Mouse (Mus musculus) heart, embryonic 10.5 days (tissue): ENCODE measurements around the gene Tpst1. TPM values are rescaled to one million over a fixed set of nuclear protein-coding genes. Genes with fewer than 3 reads are reported as not detected.
A peak's percentile ranks its signal among the peaks of the same experiment; 100 is the strongest.

Experiments used
- DNase-seq: peaks from one replicate; pipeline ENCODE4 v3.0.0-alpha.2; 2017; ENCODE audit warnings: low spot score
- H3K27ac ChIP-seq: fragments of 300-500 bp; sonication (generic); 2 replicates; pipeline ENCODE4 v1.5.1; 2016; ENCODE audit warnings: mild to moderate bottlenecking
- H3K27me3 ChIP-seq: fragments of 300-500 bp; sonication (generic); 2 replicates; pipeline ENCODE4 v1.6.1; 2016; ENCODE audit warnings: mild to moderate bottlenecking; ENCODE audit not compliant: poor library complexity, insufficient read depth, severe bottlenecking
- H3K36me3 ChIP-seq: fragments of 300-500 bp; sonication (generic); 2 replicates; pipeline ENCODE4 v1.6.1; 2016; ENCODE audit warnings: mild to moderate bottlenecking, moderate library complexity
- H3K4me1 ChIP-seq: fragments of 300-500 bp; sonication (generic); 2 replicates; pipeline ENCODE4 v1.6.1; 2016; ENCODE audit warnings: mild to moderate bottlenecking
- H3K4me3 ChIP-seq: fragments of 300-500 bp; sonication (generic); 2 replicates; pipeline ENCODE4 v1.5.1; 2016; ENCODE audit warnings: mild to moderate bottlenecking, moderate library complexity
- H3K9me3 ChIP-seq: fragments of 300-500 bp; sonication (generic); 2 replicates; pipeline ENCODE4 v1.6.1; 2016; ENCODE audit warnings: mild to moderate bottlenecking, moderate library complexity
- WGBS: fragments of 180-500 bp; shearing (Covaris S2); methylation state at CpG from one replicate; pipeline ENCODE4 v1.1.7; 2016; 5-methylcytosine and 5-hydroxymethylcytosine counted together
- polyA plus RNA-seq: library from polyadenylated mRNA; unstranded; fragments of >200 nt; fragmentation: Nextera tagmentation; extraction: Ambion mirVana; gene quantifications from 2 replicates; pipeline ENCODE4 v1.2.1, GENCODE M21; 2016

The Tpst1 gene
- polyA plus RNA-seq, 1 experiment from 2014 or later: 44.6 TPM

DNA sequence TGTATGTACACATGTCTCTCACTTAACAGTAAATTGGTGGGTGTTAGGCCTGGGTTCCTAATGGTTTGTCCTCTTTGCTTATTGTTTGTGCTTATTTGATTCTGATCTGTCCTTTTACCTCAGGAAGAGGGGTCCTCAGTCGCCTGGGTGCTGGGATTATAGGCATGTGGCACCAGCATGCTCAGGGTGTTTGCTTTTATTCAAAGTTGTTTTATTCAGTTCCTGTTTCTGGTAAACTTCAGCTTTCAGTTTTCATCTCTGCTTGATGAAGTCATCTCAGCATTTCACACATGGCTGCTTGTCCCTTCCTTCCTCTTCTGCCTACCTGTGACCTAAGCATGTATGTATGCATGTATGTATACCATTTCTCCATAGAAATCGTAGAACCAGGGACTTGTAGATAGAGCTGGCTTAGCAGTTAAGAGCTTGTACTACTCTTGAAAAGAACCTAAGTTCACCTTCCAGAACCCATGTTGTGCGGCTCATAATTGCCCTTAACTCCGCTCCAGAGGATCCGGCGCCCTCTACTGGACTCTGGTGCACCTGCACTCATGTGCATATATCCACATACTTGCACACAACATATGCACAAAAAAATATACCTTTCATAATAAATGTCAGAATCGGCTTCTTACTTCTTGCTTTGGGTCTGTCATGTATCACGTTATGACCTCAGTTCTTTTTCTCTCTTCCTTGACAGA, 8.2 kb downstream of the Tpst1 start:
- 95% methylated on average over 8 of the region's 8 CpGs for WGBS
- peaks cover 20% of the 10 kb centered on the region; the same call in 1 of the 2 replicates for H3K27me3 ChIP-seq
- peaks cover 11% of the 10 kb centered on the region for H3K4me1 ChIP-seq
- no peak overlapping the region for H3K27ac ChIP-seq
- peak; percentile 67 for DNase-seq
- no peak overlapping the region for H3K4me3 ChIP-seq
- no peaks in the 10 kb centered on the region for H3K9me3 ChIP-seq
- peaks cover 17% of the 10 kb centered on the region for H3K36me3 ChIP-seq

DNA sequence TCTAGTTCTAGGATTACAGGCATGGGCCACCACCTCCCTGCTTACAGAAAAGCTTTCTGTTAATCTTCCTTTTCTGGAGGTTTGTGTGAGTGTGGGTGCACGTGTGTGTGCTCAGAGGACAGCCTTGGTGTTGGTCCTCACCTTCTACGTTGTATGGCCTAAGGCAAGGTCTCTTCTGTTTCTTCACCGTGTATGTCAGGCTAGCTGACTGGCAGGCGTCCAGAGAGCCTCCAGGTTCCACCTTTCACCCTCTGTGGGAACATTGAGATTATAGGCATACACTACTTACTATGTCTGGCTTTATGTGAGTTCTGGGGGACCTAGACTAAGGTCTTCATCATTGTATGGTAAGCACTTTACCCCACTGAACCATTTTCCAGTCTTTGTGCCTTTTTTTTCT, 9.3 kb downstream of the Tpst1 start:
- H3K9me3 ChIP-seq: no peaks in the 10 kb centered on the region
- no peak for DNase-seq
- H3K36me3 ChIP-seq: peaks cover 17% of the 10 kb centered on the region
- H3K27ac ChIP-seq: no peak overlapping the region
- H3K27me3 ChIP-seq: peaks cover 10% of the 10 kb centered on the region; the same call in 1 of the 2 replicates
- peaks cover 11% of the 10 kb centered on the region for H3K4me1 ChIP-seq
- 81% methylated on average over 4 of the region's 4 CpGs for WGBS
- no peak overlapping the region for H3K4me3 ChIP-seq

DNA sequence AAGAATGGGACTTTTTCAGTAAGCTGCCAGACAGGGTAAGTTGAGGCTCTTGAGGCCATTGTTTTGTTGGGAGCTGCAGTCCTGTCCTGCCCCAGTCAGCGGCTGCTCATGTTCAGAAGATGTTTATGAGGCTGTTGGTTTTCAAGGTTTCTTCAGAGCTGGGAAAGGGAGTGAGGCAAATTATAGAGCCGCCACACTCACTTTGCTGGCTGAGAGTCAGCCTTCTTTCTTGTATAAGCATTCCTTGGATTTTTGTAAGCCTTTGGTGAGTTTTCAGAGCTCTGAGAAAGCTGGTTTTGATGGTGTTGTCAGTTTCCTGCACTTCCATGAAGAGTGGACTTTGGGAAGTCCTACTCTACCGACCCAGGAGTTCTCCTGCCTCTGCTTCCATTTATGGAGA, 11.1 kb downstream of the Tpst1 start:
- WGBS: 86% methylated on average over 3 of the region's 3 CpGs
- no peak for DNase-seq
- Histone ChIP-seq H3K36me3 (peaks cover 19% of the 10 kb centered on the region), H3K4me3 (no peak overlapping the region), H3K9me3 (no peaks in the 10 kb centered on the region), H3K27me3 (no peaks in the 10 kb centered on the region), H3K4me1 (peaks cover 8% of the 10 kb centered on the region), H3K27ac (no peak overlapping the region)

DNA sequence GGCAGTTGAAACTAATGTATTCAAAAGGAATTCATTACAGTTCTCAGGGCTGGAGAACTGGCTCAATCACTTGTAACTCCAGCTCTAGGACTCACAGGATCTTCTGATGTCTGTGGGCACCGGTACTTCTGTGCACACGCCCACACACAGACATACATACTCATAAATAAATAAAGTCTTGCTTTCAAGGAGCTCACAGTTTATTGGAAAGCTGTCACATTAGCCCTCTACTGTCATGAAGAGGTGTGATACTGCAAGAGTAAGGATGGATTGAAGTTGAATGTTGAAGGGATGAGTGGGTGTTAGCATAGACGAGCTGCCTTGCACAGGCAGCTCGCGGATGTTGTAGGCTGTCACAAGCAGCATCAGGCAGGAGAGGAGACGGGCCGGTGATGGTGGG, 14.9 kb downstream of the Tpst1 start:
- Histone ChIP-seq H3K4me1 (peaks cover 6% of the 10 kb centered on the region; the same call in 1 of the 2 replicates), H3K27me3 (no peaks in the 10 kb centered on the region; the same call in 1 of the 2 replicates), H3K4me3 (no peak overlapping the region), H3K36me3 (peaks cover 12% of the 10 kb centered on the region; the same call in 1 of the 2 replicates), H3K9me3 (no peaks in the 10 kb centered on the region), H3K27ac (no peak overlapping the region)
- WGBS: 85% methylated on average over 7 of the region's 7 CpGs
- no peak for DNase-seq

DNA sequence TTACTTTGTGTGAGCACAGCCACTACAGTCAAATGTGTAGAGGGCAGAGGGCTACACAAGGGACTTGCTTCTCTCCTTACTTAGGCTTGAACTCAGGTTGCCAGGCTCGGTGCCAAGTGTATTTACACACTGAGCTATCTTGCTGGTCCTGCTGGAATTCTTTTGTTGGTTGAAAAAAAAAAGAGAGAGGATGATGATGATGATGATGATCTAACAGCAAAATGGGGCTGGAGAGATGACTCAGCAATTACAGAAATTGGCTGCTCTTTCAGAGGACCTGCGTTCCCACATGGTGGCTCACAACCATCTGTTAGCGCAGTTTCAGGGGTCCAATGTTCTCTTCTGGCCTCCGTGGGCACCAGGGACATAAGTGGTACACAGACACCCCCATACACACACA, 15.5 kb downstream of the Tpst1 start:
- peaks cover 12% of the 10 kb centered on the region; the same call in 1 of the 2 replicates for H3K36me3 ChIP-seq
- peaks cover 6% of the 10 kb centered on the region; the same call in 1 of the 2 replicates for H3K4me1 ChIP-seq
- no peaks in the 10 kb centered on the region; the same call in 1 of the 2 replicates for H3K27me3 ChIP-seq
- H3K27ac ChIP-seq: no peak overlapping the region
- WGBS: 89% methylated on average over 4 of the region's 4 CpGs
- DNase-seq: no peak
- H3K4me3 ChIP-seq: no peak overlapping the region
- H3K9me3 ChIP-seq: no peaks in the 10 kb centered on the region

DNA sequence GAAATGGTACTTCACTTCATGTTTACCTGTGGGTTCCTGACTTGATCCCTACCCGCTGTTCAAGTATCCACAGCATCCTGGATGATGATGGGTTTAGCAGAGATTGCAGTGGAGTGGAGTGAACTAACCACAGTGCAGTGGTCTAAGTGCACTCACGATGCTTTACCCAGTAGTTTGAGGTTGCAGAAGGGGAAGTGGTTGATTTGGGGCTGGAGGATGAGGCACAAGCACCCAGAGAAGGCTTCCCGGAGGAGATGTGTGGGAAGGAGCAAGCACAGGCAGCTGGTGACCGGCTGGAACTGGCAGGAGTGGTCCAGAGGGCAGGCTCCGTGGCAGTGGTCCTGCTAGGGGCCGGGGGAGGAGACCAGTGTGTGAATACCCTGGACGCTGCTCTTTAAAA, 16.1 kb downstream of the Tpst1 start:
- Histone ChIP-seq H3K4me3 (no peak overlapping the region), H3K36me3 (peaks cover 12% of the 10 kb centered on the region; the same call in 1 of the 2 replicates), H3K27me3 (no peaks in the 10 kb centered on the region; the same call in 1 of the 2 replicates), H3K9me3 (no peaks in the 10 kb centered on the region), H3K27ac (no peak overlapping the region), H3K4me1 (peaks cover 6% of the 10 kb centered on the region; the same call in 1 of the 2 replicates)
- WGBS: 76% methylated on average over 7 of the region's 7 CpGs
- no peak for DNase-seq

DNA sequence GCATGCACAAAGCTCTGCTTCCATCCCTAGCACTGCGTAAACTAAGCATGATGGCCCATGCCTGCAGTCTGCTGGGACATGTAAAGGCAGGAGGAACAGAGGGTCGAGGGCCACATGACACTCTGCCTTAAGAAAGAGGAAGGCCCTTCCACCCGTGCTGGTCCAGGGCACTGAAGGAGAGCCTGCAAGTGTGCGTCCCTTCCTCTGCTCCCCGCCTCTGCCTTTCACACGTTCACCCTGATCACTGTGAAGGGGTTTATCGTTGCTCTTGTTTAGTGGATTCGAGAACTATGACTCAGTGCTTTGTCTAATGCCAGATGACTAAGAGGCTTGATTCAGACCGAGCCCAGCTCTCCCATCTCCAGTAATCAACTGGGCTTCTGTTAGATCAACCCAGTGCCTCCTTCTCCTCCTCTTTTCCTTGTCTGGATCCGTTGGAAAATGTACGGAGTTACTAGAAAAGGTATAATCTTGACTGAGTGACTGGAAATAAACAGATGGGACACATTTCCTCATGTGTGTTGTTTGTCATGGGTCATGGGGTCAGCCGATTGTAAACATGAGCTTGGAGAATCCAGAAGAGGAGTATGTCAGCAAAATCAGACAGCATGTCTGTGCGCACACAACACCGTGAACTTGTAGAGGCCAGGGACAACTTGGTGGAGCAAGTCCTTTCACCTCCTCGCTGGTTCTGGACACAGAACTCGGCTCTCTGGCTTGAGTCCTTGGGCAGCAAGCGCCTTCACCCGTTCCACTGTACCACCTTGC, 16.7 kb downstream of the Tpst1 start:
- no peak overlapping the region for H3K4me3 ChIP-seq
- 80% methylated on average over 18 of the region's 18 CpGs for WGBS
- peaks cover 6% of the 10 kb centered on the region; the same call in 1 of the 2 replicates for H3K4me1 ChIP-seq
- no peak overlapping the region for H3K27ac ChIP-seq
- DNase-seq: peak; percentile 53
- no peaks in the 10 kb centered on the region; the same call in 1 of the 2 replicates for H3K27me3 ChIP-seq
- peaks cover 12% of the 10 kb centered on the region; the same call in 1 of the 2 replicates for H3K36me3 ChIP-seq
- H3K9me3 ChIP-seq: no peaks in the 10 kb centered on the region

DNA sequence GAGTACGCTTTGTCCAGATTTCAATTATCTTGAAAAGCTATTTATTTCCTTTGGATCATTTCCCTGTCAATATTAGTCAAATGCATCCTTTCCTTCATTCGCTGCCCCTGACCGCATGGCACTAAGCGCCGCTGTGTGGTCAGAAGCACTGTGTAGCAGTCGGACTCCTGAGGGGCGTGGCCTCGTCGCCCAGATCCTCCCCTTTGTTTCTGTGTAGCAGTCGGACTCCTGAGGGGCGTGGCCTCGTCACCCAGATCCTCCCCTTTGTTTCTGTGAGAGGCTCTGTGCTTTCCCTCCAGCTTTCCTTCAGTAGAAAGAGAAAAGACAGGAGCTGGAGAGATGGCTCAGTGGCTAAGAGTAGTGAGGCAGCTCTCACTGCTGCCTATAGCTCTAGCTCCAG, 23.6 kb downstream of the Tpst1 start:
- 57% methylated on average over 12 of the region's 12 CpGs for whole genome bisulfite sequencing

DNA sequence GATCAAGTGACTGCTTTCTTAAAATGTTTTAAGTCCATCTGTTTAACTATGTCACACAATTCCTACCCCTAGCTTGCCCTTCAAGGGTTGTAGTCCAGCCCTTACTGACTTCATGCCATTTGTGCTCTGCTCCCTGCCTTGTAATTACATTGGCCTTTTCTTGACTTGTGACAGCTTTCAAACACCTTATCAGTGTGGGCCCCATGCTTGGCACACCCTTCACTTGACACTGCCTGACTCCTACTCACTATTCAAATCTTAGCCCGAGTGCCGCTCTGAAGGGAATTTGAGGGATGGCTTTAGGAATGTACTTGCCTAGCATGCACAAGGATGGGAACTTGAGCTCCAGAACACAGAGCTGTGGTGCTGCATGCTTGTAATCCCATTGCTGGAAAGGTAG, 24.7 kb downstream of the Tpst1 start:
- no peak overlapping the region for H3K4me3 ChIP-seq
- H3K36me3 ChIP-seq: peaks cover 11% of the 10 kb centered on the region
- DNase-seq: peak; percentile 82
- no peaks in the 10 kb centered on the region for H3K27me3 ChIP-seq
- H3K27ac ChIP-seq: peak overlapping the region; percentile 29; the same call in 1 of the 2 replicates
- H3K9me3 ChIP-seq: no peaks in the 10 kb centered on the region
- H3K4me1 ChIP-seq: peaks cover 16% of the 10 kb centered on the region
- WGBS: 33% methylated on average over 2 of the region's 2 CpGs

More for the DNA sequence above, 23.6 kb downstream of the Tpst1 start:
- Histone ChIP-seq H3K4me3 (no peak overlapping the region), H3K4me1 (peaks cover 16% of the 10 kb centered on the region), H3K36me3 (peaks cover under 1% of the 10 kb centered on the region; the same call in 1 of the 2 replicates), H3K27ac (no peak overlapping the region), H3K9me3 (no peaks in the 10 kb centered on the region), H3K27me3 (no peaks in the 10 kb centered on the region)
- DNase-seq: peak; percentile 82

DNA sequence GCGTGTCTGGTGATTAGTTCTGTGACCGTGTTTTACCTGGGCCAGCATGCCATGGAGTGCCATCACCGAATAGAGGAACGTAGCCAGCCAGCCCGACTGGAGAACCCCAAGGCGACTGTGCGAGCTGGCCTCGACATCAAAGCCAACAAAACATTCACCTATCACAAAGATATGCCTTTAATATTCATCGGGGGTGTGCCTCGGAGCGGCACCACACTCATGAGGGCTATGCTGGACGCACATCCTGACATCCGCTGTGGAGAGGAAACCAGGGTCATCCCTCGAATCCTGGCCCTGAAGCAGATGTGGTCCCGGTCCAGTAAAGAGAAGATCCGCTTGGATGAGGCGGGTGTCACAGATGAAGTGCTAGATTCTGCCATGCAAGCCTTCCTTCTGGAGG, 28.6 kb downstream of the Tpst1 start:
- peaks cover 15% of the 10 kb centered on the region for H3K4me1 ChIP-seq
- no peak overlapping the region for H3K4me3 ChIP-seq
- no peaks in the 10 kb centered on the region for H3K27me3 ChIP-seq
- H3K9me3 ChIP-seq: no peaks in the 10 kb centered on the region
- H3K36me3 ChIP-seq: peaks cover 19% of the 10 kb centered on the region
- no peak for DNase-seq
- no peak overlapping the region for H3K27ac ChIP-seq
- 95% methylated on average over 17 of the region's 17 CpGs for WGBS

DNA sequence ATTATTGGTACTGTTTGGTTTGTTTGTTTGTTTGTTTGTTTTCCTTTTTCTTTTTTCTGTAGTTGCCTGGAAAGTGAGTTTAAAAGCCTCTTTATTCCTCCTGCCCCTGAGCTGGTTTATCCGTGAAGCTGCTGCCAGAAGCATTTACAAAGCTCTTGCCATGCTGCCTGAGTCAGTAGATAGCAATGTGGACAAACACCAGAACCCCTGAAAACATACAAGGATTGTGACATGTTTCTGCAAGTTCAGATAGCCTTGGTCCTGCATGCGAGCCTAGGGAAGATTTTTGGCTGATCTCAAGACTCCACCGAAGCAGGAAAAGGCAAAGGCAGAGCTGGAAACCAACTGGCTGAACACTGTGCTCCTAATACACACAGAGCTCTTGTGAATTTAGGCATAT, 36.2 kb downstream of the Tpst1 start:
- Histone ChIP-seq H3K27me3 (no peaks in the 10 kb centered on the region), H3K9me3 (no peaks in the 10 kb centered on the region), H3K36me3 (peaks cover 14% of the 10 kb centered on the region), H3K4me1 (no peaks in the 10 kb centered on the region), H3K4me3 (no peak overlapping the region), H3K27ac (no peak overlapping the region)
- DNase-seq: no peak
- 58% methylated on average over 3 of the region's 3 CpGs for WGBS

DNA sequence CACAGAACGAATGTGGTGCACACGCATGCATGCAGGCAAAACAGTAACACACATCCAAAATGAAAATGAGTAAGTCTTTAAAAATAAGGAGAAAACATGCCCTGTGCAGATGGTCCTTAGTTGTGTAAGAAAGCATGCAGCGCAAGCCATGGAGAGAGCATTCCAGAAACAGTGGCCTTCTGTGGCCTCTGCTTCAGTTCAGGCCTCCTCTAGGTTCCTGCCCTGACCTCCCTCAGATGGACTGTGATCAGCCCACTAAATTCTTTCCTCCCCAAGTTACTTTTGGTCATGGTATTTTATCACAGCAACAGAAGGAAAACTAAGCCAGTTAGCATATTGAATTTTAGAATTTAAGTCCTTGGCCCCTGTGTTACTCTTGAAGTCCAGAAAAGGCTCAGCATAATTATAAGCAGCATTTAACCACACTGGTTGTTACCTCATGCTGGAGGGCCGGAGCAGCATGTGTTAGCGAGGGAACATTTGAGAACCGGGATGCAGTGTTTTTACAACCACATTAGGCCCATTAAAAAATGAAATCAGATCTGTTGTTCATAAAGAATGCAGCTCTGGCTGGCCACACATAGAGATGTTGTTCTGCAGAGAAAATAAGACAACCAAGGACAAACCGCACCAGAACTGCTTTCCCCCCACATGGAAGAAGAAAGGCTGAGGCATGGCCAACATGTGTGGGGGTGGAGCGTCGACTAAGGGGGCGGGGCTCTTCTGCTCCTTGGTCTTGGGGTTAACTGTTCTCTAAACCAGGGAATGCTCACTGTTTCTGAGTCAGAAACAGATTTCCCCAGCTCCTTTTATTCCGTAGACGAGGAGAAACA, 37.7 kb downstream of the Tpst1 start:
- Histone ChIP-seq H3K27me3 (no peaks in the 10 kb centered on the region), H3K9me3 (no peaks in the 10 kb centered on the region), H3K4me3 (no peak overlapping the region), H3K27ac (no peak overlapping the region), H3K36me3 (peaks cover 13% of the 10 kb centered on the region), H3K4me1 (no peaks in the 10 kb centered on the region)
- no peak for DNase-seq
- WGBS: 83% methylated on average over 12 of the region's 12 CpGs
